Mouse (Mus musculus) megakaryocyte progenitor cell, adult 5-6 weeks (primary cell): ENCODE data around the gene Fez1. TPM values are rescaled to one million over a fixed set of nuclear protein-coding genes. Genes with fewer than 3 reads are reported as not detected.
A peak's percentile ranks its signal among the peaks of the same experiment; 100 is the strongest.

Experiments used
- ATAC-seq: replicated peaks from 2 replicates; pipeline ENCODE4 v1.8.0; 2016; ENCODE audit warnings: mild to moderate bottlenecking, moderate TSS enrichment, inconsistent platforms; ENCODE audit not compliant: poor library complexity
- total RNA-seq, 2 experiments: library from RNA; stranded (forward) in 1 of 2; stranded (reverse) in 1 of 2; fragments of 157-497, 149-512 nt in 1 of 2; fragments of 200-1000 nt in 1 of 2; gene quantifications; 2 replicates each; pipeline versions ENCODE4 v1.2.3 to v1.2.4; 2015 to 2017

The Fez1 gene
- total RNA-seq, 2 experiments from 2014 or later = not detected

GRCm38 (mm10) chr9:36885237-36885636 is 63.6 kb downstream of the Fez1 start:
- ATAC-seq = no peak

- peak; percentile 85 for ATAC-seq
Measured at GRCm38 (mm10) chr9:36890552-36890951, 68.9 kb downstream of the Fez1 start.

GRCm38 (mm10) chr9:36893413-36893990 is 71.8 kb downstream of the Fez1 start:
- no peak for ATAC-seq

GRCm38 (mm10) chr9:36894242-36894641 is 72.6 kb downstream of the Fez1 start:
- ATAC-seq = no peak

GRCm38 (mm10) chr9:36895009-36895693 is 73.5 kb downstream of the Fez1 start:
- peak; percentile 66 for ATAC-seq

- no peak for ATAC-seq
Measured at GRCm38 (mm10) chr9:36898560-36898959, 76.9 kb downstream of the Fez1 start.

GRCm38 (mm10) chr9:36900464-36900863 is 78.8 kb downstream of the Fez1 start:
- ATAC-seq = no peak

- no peak for ATAC-seq
Measured at GRCm38 (mm10) chr9:36905452-36905851, 83.8 kb downstream of the Fez1 start.

- ATAC-seq = peak; percentile 91
Measured at GRCm38 (mm10) chr9:36916362-36916761, 94.7 kb downstream of the Fez1 start.

- no peak for ATAC-seq
Measured at GRCm38 (mm10) chr9:36916915-36917314, 95.3 kb downstream of the Fez1 start.

GRCm38 (mm10) chr9:36918582-36918981 is 96.9 kb downstream of the Fez1 start:
- ATAC-seq = no peak

GRCm38 (mm10) chr9:36919472-36919871 is 97.8 kb downstream of the Fez1 start:
- ATAC-seq = no peak

- no peak for ATAC-seq
Measured at GRCm38 (mm10) chr9:36921718-36922415, 100.2 kb downstream of the Fez1 start.

- ATAC-seq = no peak
Measured at GRCm38 (mm10) chr9:36923753-36924152, 102.1 kb downstream of the Fez1 start.

Other genes starting within 250 kb of the Fez1 start
- not detected in 2 replicates for gene Gm17689, start 239.2 kb upstream of the Fez1 start, total RNA-seq (2015)
- gene Gm17689, start 239.2 kb upstream of the Fez1 start, total RNA-seq (2017) = not detected in 2 replicates
- not detected in 2 replicates for gene A630095E13Rik, start 178.5 kb upstream of the Fez1 start, total RNA-seq (2015)
- gene A630095E13Rik, start 178.5 kb upstream of the Fez1 start, total RNA-seq (2017) = not detected in 2 replicates
- not detected in 2 replicates for gene Acrv1, start 128.6 kb upstream of the Fez1 start, total RNA-seq (2015)
- not detected in 2 replicates for gene Acrv1, start 128.6 kb upstream of the Fez1 start, total RNA-seq (2017)
- 42.2 and 52.8 TPM in 2 replicates for gene Chek1, start 94.8 kb upstream of the Fez1 start, total RNA-seq (2015)
- gene Chek1, start 94.8 kb upstream of the Fez1 start, total RNA-seq (2017) = 57.7 and 69.5 TPM in 2 replicates
- 374 and 460 TPM in 2 replicates for gene Stt3a, start 54.2 kb upstream of the Fez1 start, total RNA-seq (2015)
- 885 and 971 TPM in 2 replicates for gene Stt3a, start 54.2 kb upstream of the Fez1 start, total RNA-seq (2017)
- 43.7 and 49.3 TPM in 2 replicates for gene Ei24, start 24.5 kb upstream of the Fez1 start, total RNA-seq (2015)
- 38.9 and 51.4 TPM in 2 replicates for gene Ei24, start 24.5 kb upstream of the Fez1 start, total RNA-seq (2017)